Mouse (Mus musculus): ENCODE measurements around the gene Znrd1as.

DNA sequence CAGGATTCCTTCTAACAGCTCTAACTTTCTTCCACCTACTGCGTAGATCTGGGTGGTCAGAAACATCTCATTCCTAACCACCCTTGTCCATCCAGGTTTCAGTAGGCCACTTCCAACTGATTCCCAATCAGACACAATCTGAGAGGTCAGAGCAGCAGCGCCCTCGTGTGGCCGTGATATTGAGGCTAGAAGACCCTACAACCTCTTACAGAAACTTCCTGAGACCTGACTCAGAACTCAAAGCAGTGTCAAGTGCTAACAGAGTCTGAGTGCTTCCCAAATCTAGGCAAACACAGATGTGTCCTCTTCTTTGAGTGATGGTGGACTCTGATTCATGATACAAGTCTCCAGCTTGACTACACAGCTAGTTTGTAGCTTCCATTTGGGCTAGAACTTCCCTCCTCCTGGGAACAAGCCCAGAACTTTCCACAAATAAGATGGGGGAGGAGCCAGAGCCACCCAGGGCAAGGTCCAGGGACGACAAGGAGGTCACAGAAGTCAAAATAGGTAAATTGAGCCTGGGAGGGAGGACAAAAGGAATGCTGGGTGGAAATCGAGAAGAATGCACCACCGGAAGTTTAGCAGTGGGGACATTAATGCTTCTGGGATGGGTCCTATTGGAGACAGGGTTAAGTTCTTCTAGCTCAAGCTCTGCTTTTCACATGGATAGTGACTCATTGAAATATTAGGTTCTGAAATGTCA lies 38.8 kb downstream of the Znrd1as start:
- TF ChIP-seq POLR2A (IDR thresholded peaks at IDR 0.05; ENCODE audit: borderline replicate concordance, control insufficient read depth, low read depth, low read length): no peak
- peak; percentile 80 for TF ChIP-seq CTCF (IDR thresholded peaks at IDR 0.05; ENCODE audit: control insufficient read depth, insufficient read depth, low read length)

All from bone marrow, adult 2 months (tissue).